Mouse (Mus musculus): ENCODE data around the gene Kalrn. TPM values are rescaled to one million over a fixed set of nuclear protein-coding genes. Genes with fewer than 3 reads are reported as not detected.
A peak's percentile ranks its signal among the peaks of the same experiment; 100 is the strongest.

Gene Kalrn
- polyA plus RNA-seq, 1 experiment from 2014 or later: 38.5 TPM

DNA sequence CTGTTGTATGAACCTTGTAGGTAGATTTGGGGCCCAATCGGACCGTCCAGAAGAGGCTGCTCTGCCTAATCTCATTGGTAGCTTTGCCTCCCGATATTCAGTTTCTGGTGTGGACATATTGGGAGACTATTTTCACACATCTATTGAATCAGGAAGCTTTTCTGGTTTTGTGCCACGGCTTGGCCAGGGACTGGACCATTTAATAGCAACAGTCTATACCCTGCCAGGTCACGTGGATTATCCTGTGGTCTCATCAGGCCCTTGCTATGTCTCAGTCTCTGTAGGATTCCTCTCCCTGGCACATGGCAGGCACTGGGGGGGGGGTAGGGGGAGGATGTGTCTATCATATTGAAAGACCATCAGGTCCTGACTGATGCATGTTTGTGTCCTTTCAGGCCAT lies 633.2 kb downstream of the Kalrn start:
- 92% methylated on average over 5 of the region's 5 CpGs for WGBS

DNA sequence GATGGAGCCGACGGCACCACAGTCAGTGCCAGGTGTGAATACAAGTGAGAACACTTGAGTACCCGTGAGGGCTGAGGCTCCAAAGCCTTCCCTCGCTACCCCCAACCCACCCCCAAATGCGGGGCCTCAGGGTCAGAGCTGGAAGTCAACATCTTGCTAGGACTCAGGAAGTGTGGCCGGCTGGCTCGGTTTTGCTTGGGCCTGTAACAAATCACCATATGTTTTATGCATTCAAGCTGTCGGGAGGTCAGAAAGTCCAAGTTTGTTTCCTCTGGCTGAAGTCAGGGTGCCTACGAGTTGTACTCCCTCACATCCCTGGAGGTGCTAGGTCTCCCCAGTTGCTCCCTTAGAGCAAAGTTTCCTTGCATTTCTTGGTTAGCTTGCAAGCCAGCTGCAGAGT lies 633.7 kb downstream of the Kalrn start:
- Histone ChIP-seq H3K4me3 (replicated peaks) (no peak overlapping the region), H3K9ac (replicated peaks) (no peak overlapping the region), H3K27ac (no peak overlapping the region), H3K27me3 (no peaks in the 10 kb centered on the region), H3K4me1 (replicated peaks) (peaks cover 22% of the 10 kb centered on the region), H3K4me2 (replicated peaks) (no peak overlapping the region), H3K9me3 (no peaks in the 10 kb centered on the region), H3K36me3 (no peaks in the 10 kb centered on the region)
- ATAC-seq: no peak
- WGBS: 86% methylated on average over 9 of the region's 9 CpGs

More for the DNA sequence above, 633.2 kb downstream of the Kalrn start:
- Histone ChIP-seq H3K36me3 (no peaks in the 10 kb centered on the region), H3K27ac (no peak overlapping the region), H3K4me1 (replicated peaks) (peaks cover 19% of the 10 kb centered on the region), H3K4me3 (replicated peaks) (no peak overlapping the region), H3K4me2 (replicated peaks) (no peak overlapping the region), H3K27me3 (no peaks in the 10 kb centered on the region), H3K9me3 (no peaks in the 10 kb centered on the region), H3K9ac (replicated peaks) (no peak overlapping the region)
- ATAC-seq: no peak

DNA sequence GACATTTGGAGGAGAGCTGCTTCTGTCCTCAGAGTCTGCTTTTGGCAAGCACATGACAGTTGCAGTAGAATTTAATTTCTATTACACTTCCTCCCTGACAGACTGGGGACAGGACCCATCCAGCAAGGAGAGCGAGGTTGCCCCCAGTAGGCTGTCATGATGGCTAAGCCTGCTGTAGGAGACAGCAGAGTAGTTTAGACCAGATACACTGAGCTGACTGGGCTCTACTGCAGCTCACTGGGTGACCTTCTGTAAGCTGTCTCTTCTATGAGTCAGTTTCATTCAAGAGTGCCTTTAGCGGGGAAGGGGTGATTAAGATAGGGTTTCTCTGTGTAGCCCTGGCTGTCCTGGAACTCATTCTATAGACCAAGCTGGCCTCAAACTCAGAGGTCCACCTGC lies 634.2 kb downstream of the Kalrn start:
- H3K36me3 ChIP-seq: no peaks in the 10 kb centered on the region
- H3K4me1 ChIP-seq (replicated peaks): peaks cover 27% of the 10 kb centered on the region
- H3K27me3 ChIP-seq: no peaks in the 10 kb centered on the region
- WGBS: 90% methylated on average over 2 of the region's 2 CpGs
- H3K9ac ChIP-seq (replicated peaks): no peak overlapping the region
- no peak overlapping the region for H3K4me3 ChIP-seq (replicated peaks)
- H3K27ac ChIP-seq: no peak overlapping the region
- no peak for ATAC-seq
- H3K9me3 ChIP-seq: no peaks in the 10 kb centered on the region
- H3K4me2 ChIP-seq (replicated peaks): no peak overlapping the region

DNA sequence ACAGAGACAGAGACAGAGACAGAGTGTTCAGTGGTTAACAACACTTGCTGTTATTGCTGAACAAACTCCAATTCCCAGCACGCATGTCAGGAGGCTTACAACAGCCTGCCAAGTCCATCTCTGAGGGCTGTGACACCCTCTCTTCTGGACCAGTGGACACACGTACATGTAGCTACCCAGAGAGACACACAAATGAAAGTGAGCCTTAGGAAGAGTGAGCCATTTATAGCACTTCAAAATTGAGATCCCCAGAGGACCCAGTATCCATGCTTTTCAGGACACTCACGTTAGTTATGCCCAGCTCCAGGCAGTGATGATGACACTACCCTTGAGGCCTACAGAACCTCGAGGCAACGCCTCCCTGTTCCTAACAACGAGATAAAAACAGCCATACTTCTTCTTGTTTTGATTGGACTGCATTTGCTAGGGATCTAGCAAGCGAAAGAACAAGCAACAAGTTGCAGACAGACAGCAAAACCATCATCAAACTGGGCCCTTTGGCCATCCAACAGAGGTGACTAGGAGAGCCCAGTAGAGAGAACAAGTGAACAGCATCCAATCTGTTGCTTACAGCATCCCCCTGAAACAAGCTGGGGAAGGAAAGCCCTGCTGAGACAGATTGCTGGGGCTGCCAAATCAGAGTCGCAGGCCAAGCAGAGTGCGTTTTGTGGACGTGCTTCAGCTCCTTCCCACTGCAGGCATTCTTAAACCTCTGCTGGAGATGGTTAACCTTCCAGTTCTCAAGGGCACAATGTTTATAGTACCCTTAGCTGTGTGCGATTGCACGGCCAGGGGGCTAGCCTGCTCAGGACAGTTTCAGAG lies 634.8 kb downstream of the Kalrn start:
- no peaks in the 10 kb centered on the region for H3K36me3 ChIP-seq
- WGBS: 77% methylated on average over 12 of the region's 12 CpGs
- ATAC-seq: no peak
- no peaks in the 10 kb centered on the region for H3K9me3 ChIP-seq
- no peak overlapping the region for H3K4me2 ChIP-seq (replicated peaks)
- H3K4me3 ChIP-seq (replicated peaks): no peak overlapping the region
- no peak overlapping the region for H3K9ac ChIP-seq (replicated peaks)
- no peaks in the 10 kb centered on the region for H3K27me3 ChIP-seq
- H3K27ac ChIP-seq: no peak overlapping the region
- peaks cover 28% of the 10 kb centered on the region for H3K4me1 ChIP-seq (replicated peaks)

DNA sequence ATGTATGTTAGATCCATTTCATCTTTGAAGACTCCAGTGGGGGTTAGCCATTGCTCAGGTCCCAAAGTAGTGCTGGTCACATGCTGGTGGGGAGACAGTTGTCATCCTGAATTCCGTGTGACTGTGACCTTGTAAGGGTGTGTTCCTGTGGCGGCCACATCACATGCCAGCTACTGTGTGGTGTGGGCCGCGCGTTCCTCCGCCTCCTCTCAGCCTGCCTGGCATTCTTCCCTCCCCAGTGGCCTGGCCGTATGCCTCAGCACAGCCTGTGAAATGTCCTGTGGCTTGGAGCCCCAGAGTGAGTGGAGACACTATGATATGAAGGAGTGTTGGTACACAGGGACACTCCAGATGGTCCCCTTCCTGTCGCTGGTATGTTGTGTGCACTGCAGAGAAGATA lies 635.8 kb downstream of the Kalrn start:
- Histone ChIP-seq H3K4me1 (replicated peaks) (peaks cover 27% of the 10 kb centered on the region), H3K27ac (no peak overlapping the region), H3K4me3 (replicated peaks) (no peak overlapping the region), H3K36me3 (no peaks in the 10 kb centered on the region), H3K9me3 (no peaks in the 10 kb centered on the region), H3K4me2 (replicated peaks) (no peak overlapping the region), H3K27me3 (0 out of 2 replicates have a peak, but pooled peaks cover 2% of the 10 kb centered on the region), H3K9ac (replicated peaks) (no peak overlapping the region)
- WGBS: 87% methylated on average over 8 of the region's 8 CpGs
- ATAC-seq: no peak

DNA sequence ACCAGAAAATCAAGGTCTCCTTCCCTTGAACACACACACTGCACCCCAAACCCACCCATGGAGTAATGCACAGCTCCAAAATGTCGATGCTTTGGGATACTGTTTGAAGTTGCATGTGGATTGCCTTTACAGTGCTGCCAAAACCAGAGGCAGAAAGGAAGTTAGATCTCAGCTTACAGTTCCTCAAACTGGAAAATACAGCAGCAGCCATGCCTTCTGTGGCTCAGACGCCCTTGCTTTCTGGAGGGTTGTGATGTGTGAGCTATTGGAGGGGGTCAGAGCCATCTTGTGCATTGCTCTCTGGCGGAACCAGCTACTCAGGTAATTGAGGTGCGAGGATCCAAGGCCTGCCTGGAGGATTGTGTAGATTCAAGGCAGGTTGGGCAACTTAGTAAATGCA lies 636.4 kb downstream of the Kalrn start:
- H3K4me3 ChIP-seq (replicated peaks): no peak overlapping the region
- 89% methylated on average over 4 of the region's 4 CpGs for WGBS
- H3K4me2 ChIP-seq (replicated peaks): no peak overlapping the region
- no peak overlapping the region for H3K27ac ChIP-seq
- no peak for ATAC-seq
- H3K4me1 ChIP-seq (replicated peaks): peaks cover 20% of the 10 kb centered on the region
- H3K36me3 ChIP-seq: no peaks in the 10 kb centered on the region
- H3K27me3 ChIP-seq: 0 out of 2 replicates have a peak, but pooled peaks cover 4% of the 10 kb centered on the region
- no peak overlapping the region for H3K9ac ChIP-seq (replicated peaks)
- no peaks in the 10 kb centered on the region for H3K9me3 ChIP-seq

DNA sequence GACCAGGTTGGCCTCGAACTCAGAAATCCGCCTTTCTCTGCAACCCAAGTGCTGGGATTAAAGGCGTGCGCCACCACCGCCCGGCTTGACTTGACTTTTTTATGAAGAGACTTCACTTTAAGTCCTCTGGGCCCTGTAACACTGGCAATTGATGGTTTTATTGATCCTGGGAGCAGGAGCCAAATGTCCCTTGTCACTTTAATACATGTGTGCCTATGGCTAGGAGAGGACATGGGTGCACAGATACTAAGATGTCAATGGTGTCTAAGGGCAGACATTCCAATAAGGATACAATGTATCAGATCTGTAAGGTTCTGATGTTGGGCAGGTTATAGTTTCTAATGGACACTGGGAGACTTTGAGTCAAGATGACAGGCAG lies 637.9 kb downstream of the Kalrn start:
- no peaks in the 10 kb centered on the region for H3K9me3 ChIP-seq
- no peak overlapping the region for H3K4me2 ChIP-seq (replicated peaks)
- no peak overlapping the region for H3K27ac ChIP-seq
- H3K36me3 ChIP-seq: no peaks in the 10 kb centered on the region
- H3K4me3 ChIP-seq (replicated peaks): no peak overlapping the region
- no peak for ATAC-seq
- no peak overlapping the region for H3K9ac ChIP-seq (replicated peaks)
- 0 out of 2 replicates have a peak, but pooled peaks cover 4% of the 10 kb centered on the region for H3K27me3 ChIP-seq
- peaks cover 9% of the 10 kb centered on the region for H3K4me1 ChIP-seq (replicated peaks)
- 93% methylated on average over 6 of the region's 6 CpGs for WGBS

DNA sequence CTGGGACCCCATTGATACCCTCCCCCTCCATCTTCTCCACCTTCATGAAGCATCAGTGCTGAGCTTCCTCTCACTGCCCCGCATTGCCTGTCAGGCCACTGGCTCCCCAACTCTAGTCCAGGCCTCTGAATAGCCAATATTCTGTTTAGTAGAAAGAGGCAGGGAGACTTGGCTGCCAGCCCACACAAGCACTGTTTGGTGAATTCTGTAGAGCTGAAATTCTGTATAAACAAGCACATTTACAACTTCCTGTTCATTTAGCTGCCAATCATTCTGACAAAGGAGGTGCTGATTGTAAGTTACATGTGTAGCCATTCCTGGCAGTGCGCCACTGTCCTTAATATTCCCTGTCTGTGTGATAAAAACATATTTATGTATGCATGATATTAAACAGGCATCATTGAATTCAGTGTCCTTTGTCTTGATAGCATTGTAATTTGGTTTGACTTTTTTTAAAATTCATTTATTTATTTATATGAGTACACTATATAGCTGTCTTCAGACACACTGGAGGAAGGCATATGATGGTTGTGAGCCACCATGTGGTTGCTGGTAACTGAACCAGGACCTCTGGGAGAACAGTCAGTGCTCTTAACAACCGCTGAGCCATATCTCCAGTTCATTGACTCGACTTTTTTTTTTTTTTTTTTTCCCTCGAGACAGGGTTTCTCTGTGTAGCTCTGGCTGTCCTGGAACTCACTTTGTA lies 638.5 kb downstream of the Kalrn start:
- H3K4me3 ChIP-seq (replicated peaks): no peak overlapping the region
- WGBS: 68% methylated on average over 5 of the region's 5 CpGs
- ATAC-seq: peak; percentile 55
- peak overlapping the region; percentile 32; the same call in 1 of the 2 replicates for H3K27ac ChIP-seq
- H3K4me1 ChIP-seq (replicated peaks): peaks cover 9% of the 10 kb centered on the region
- H3K36me3 ChIP-seq: no peaks in the 10 kb centered on the region
- 0 out of 2 replicates have a peak, but pooled peaks cover 4% of the 10 kb centered on the region for H3K27me3 ChIP-seq
- no peaks in the 10 kb centered on the region for H3K9me3 ChIP-seq
- H3K9ac ChIP-seq (replicated peaks): 0 out of 2 replicates have a peak overlapping the region, but pooled peaks have one; percentile 8
- no peak overlapping the region for H3K4me2 ChIP-seq (replicated peaks)

DNA sequence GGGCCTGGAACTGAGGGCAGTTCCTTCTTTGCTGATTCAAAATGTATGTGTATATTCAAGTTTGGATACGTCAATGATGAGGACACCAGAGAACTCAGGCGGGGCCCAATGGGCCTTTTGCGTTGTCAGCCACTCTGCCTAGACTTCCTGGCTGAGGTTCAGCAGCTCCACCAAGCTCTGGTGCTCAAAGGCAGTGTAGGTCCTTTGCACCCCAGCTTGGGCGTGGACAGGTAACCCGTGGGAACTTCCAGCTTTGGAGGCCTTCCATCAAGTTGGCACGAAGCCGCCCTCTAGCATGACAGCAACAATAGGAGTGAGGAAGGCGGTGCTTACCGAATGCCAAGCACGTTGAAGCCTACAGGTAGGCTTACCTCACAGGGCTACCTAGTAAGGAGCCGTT lies 639.9 kb downstream of the Kalrn start:
- H3K4me3 ChIP-seq (replicated peaks): no peak overlapping the region
- H3K9ac ChIP-seq (replicated peaks): no peak overlapping the region
- no peaks in the 10 kb centered on the region for H3K9me3 ChIP-seq
- H3K27ac ChIP-seq: no peak overlapping the region
- no peak for ATAC-seq
- peaks cover 14% of the 10 kb centered on the region for H3K4me1 ChIP-seq (replicated peaks)
- no peaks in the 10 kb centered on the region for H3K36me3 ChIP-seq
- 96% methylated on average over 11 of the region's 11 CpGs for WGBS
- no peak overlapping the region for H3K4me2 ChIP-seq (replicated peaks)
- H3K27me3 ChIP-seq: 0 out of 2 replicates have a peak, but pooled peaks cover 4% of the 10 kb centered on the region

DNA sequence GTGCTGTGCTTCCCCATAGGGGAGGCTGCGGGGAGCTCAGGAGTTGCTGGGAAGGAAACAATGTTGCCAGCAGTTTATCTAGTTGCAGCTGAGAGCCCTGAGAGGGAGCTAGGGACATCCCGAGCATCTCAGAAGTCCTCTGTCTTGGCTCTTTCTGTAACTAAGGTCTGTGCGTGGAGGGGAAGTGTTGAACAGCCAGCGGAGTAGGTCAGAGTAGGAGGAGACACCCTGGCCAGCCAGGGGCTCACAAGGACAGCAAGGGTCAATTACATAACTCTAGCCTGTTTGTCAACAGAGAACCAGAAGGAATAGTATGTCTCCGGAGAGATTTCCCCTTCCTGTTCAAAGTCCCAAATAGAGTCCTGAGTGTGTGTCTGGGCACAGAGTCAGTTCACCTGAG lies 641.2 kb downstream of the Kalrn start:
- Histone ChIP-seq H3K4me3 (replicated peaks) (no peak overlapping the region), H3K36me3 (no peaks in the 10 kb centered on the region), H3K4me2 (replicated peaks) (no peak overlapping the region), H3K27ac (no peak overlapping the region), H3K4me1 (replicated peaks) (peaks cover 14% of the 10 kb centered on the region), H3K27me3 (0 out of 2 replicates have a peak, but pooled peaks cover 4% of the 10 kb centered on the region), H3K9ac (replicated peaks) (no peak overlapping the region), H3K9me3 (no peaks in the 10 kb centered on the region)
- WGBS: 53% methylated on average over 5 of the region's 5 CpGs
- ATAC-seq: no peak

DNA sequence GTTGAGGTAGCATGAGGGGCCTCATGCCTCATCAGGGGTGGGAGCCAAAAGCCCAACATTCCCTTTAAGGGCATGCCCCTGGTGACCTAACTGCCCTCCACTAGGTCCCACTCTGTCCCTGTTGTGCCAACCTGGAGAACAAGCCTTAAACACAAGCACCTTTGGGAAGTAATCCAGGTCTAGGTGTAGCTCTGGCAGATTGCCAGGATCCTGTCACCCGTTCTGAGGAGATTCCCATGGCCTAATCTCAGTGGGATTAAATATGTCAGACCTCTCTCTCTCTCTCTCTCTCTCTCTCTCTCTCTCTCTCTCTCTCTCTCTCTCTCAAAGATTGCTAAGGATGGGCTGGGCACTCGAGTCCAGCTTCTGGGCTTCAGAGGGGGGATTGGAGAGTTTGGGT lies 641.6 kb downstream of the Kalrn start:
- H3K4me3 ChIP-seq (replicated peaks): no peak overlapping the region
- 0 out of 2 replicates have a peak, but pooled peaks cover 4% of the 10 kb centered on the region for H3K27me3 ChIP-seq
- no peak overlapping the region for H3K4me2 ChIP-seq (replicated peaks)
- no peak overlapping the region for H3K27ac ChIP-seq
- H3K9me3 ChIP-seq: no peaks in the 10 kb centered on the region
- ATAC-seq: no peak
- H3K4me1 ChIP-seq (replicated peaks): peaks cover 14% of the 10 kb centered on the region
- no peak overlapping the region for H3K9ac ChIP-seq (replicated peaks)
- WGBS: 51% methylated on average over 2 of the region's 2 CpGs
- H3K36me3 ChIP-seq: no peaks in the 10 kb centered on the region

DNA sequence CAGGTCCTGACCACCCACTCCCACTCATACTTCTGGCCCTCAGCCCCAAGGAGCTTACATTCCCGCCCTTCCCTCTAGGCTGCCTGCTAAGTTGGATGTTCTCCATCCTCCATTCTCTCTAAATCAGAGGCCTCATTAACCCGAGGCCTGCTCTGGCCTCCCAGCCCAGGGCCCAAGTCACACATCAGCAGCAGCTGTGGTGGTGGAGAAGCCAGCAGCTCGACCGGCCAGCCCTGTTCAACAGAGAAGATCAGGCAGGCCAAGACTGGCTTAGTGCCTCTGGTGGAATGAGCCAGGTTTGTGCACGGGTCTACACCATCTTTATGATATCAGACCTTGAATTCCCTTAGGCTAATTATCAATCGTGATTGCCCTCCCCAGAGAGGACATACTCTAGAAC lies 642.5 kb downstream of the Kalrn start:
- H3K9ac ChIP-seq (replicated peaks): no peak overlapping the region
- no peak overlapping the region for H3K4me2 ChIP-seq (replicated peaks)
- no peak overlapping the region for H3K27ac ChIP-seq
- H3K27me3 ChIP-seq: 0 out of 2 replicates have a peak, but pooled peaks cover 4% of the 10 kb centered on the region
- ATAC-seq: no peak
- no peaks in the 10 kb centered on the region for H3K9me3 ChIP-seq
- H3K4me3 ChIP-seq (replicated peaks): no peak overlapping the region
- no peaks in the 10 kb centered on the region for H3K36me3 ChIP-seq
- WGBS: 90% methylated on average over 6 of the region's 6 CpGs
- H3K4me1 ChIP-seq (replicated peaks): peaks cover 14% of the 10 kb centered on the region
